Mouse (Mus musculus) midbrain, embryonic 16.5 days (tissue): ENCODE results near the gene Cdkal1. TPM values are rescaled to one million over a fixed set of nuclear protein-coding genes. Genes with fewer than 3 reads are reported as not detected.

Experiments
- ATAC-seq: fragments of 200-750 bp; cut with Nextera tagmentation; 2 replicates; pipeline ENCODE4 v1.8.0; 2017; ENCODE audit warnings: moderate TSS enrichment
- H3K27ac ChIP-seq: fragments of 300-500 bp; sonication (generic); 2 replicates; pipeline ENCODE4 v1.5.1; 2014; ENCODE audit warnings: mild to moderate bottlenecking, low read length, mixed read lengths
- H3K27me3 ChIP-seq: fragments of 300-500 bp; sonication (generic); 2 replicates; pipeline ENCODE4 v1.6.1; 2014; ENCODE audit warnings: low read depth, low read length, mixed read lengths; ENCODE audit not compliant: control insufficient read depth, insufficient read depth
- H3K36me3 ChIP-seq: fragments of 300-500 bp; sonication (generic); 2 replicates; pipeline ENCODE4 v1.6.1; 2014; ENCODE audit warnings: mild to moderate bottlenecking, low read length, moderate library complexity, mixed read lengths; ENCODE audit not compliant: control insufficient read depth, insufficient read depth
- H3K4me1 ChIP-seq: fragments of 300-500 bp; sonication (generic); 2 replicates; pipeline ENCODE4 v1.6.1; 2014; ENCODE audit warnings: mild to moderate bottlenecking, low read length, mixed read lengths; ENCODE audit not compliant: control insufficient read depth, insufficient read depth
- H3K4me2 ChIP-seq: fragments of 300-500 bp; sonication (generic); 2 replicates; pipeline ENCODE4 v1.6.1; 2014; ENCODE audit warnings: mild to moderate bottlenecking, low read length, mixed read lengths
- H3K4me3 ChIP-seq: fragments of 300-500 bp; sonication (generic); 2 replicates; pipeline ENCODE4 v1.5.1; 2014; ENCODE audit warnings: low read depth, mild to moderate bottlenecking, low read length, moderate library complexity, mixed read lengths
- H3K9ac ChIP-seq: fragments of 300-500 bp; sonication (generic); 2 replicates; pipeline ENCODE4 v1.6.1; 2014; ENCODE audit warnings: low read depth, low read length, mixed read lengths
- H3K9me3 ChIP-seq: fragments of 300-500 bp; sonication (generic); replicated peaks from 2 replicates; pipeline ENCODE4 v1.6.1; 2014; ENCODE audit warnings: mild to moderate bottlenecking, low read length, mixed read lengths; ENCODE audit not compliant: control insufficient read depth, poor library complexity, severe bottlenecking
- WGBS: fragments of 180-500 bp; shearing (Covaris S2); extraction: QIAGEN DNeasy Blood & Tissue Kit; methylation state at CpG from one replicate; pipeline ENCODE4 v1.1.7; 2014; 5-methylcytosine and 5-hydroxymethylcytosine counted together
- polyA plus RNA-seq: library from polyadenylated mRNA; unstranded; fragments of >200 nt; fragmentation: Nextera tagmentation; extraction: Ambion mirVana; gene quantifications from 2 replicates; pipeline ENCODE4 v1.2.1, GENCODE M21; 2015

The Cdkal1 gene
- polyA plus RNA-seq, 1 experiment from 2014 or later, result 21.4 TPM

DNA sequence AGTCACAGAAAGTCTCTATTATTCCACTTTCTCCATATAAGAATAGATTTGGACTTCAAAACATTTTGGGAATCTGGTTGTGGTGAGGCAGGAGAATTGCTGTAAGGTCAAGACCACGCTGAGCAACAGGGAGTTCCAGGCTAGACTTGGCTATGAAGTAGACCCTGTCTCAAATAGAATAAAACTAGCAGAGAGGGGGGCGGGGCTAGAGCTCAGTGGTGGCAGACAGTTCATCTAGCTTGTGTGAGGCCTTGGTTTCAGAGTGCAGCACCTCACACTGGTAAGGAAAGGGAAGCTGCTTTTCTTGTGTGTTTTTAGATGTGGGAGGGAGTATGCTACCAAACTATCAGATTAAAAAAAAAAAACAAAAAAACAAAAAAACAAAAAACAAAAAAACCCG, 694.0 kb downstream of the Cdkal1 start:
- H3K4me2 ChIP-seq, result no peak overlapping the region
- no peak overlapping the region for H3K9ac ChIP-seq
- ATAC-seq, result no peak
- no peaks in the 10 kb centered on the region for H3K27me3 ChIP-seq
- no peak overlapping the region for H3K27ac ChIP-seq
- no peaks in the 10 kb centered on the region for H3K4me1 ChIP-seq
- no peaks in the 10 kb centered on the region for H3K36me3 ChIP-seq
- 87% methylated on average over 3 of the region's 3 CpGs for WGBS
- H3K9me3 ChIP-seq, result no peaks in the 10 kb centered on the region
- H3K4me3 ChIP-seq, result no peak overlapping the region

DNA sequence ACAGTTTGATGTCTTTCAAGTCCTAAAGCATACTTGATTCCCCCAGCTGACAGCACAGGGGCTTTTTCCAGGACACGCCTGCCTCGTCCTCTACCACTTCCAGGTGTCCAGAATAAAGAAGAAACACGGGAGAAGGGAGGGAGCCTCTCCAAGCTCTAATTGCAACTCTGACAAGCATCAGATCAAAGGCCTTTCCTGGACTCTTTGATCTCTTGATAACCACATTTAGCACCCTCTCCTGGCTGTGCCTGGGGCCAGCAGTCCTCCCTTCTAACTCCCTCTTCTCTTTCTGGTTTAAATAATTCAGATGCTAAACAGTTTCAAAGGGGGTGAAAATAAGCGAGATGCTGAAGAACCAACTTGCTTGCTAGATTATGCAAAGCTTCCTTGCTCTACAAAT, 698.8 kb downstream of the Cdkal1 start:
- Histone ChIP-seq H3K27ac (no peak overlapping the region), H3K27me3 (no peaks in the 10 kb centered on the region), H3K4me1 (no peaks in the 10 kb centered on the region), H3K4me2 (no peak overlapping the region), H3K36me3 (no peaks in the 10 kb centered on the region), H3K4me3 (no peak overlapping the region), H3K9ac (no peak overlapping the region), H3K9me3 (no peaks in the 10 kb centered on the region)
- peak; percentile 39; the same call in 1 of the 2 replicates for ATAC-seq
- 22% methylated on average over 4 of the region's 4 CpGs for WGBS

DNA sequence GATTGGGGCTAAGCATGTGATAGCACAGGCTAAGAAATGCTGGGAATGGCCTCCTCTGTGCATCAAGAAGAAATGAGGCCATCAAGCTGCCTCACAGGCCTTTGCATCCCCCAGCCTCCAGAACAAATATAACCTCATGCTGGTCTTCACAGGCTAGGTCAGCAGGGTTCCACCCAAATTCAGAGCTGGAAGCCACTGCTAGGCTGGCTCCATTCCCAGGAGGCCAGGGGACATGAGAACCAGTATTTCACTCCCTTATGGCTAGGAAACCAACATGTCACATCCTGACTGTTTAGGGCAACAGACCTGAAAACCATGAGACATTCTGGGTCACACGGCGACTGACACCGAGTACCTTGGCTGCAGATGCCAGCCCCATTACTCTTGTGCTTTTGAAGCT, 700.2 kb downstream of the Cdkal1 start:
- no peak for ATAC-seq
- H3K27ac ChIP-seq, result no peak overlapping the region
- no peak overlapping the region for H3K4me2 ChIP-seq
- H3K4me3 ChIP-seq, result no peak overlapping the region
- H3K9me3 ChIP-seq, result no peaks in the 10 kb centered on the region
- H3K36me3 ChIP-seq, result no peaks in the 10 kb centered on the region
- no peaks in the 10 kb centered on the region for H3K27me3 ChIP-seq
- WGBS, result 79% methylated on average over 3 of the region's 3 CpGs
- H3K4me1 ChIP-seq, result no peaks in the 10 kb centered on the region
- no peak overlapping the region for H3K9ac ChIP-seq

DNA sequence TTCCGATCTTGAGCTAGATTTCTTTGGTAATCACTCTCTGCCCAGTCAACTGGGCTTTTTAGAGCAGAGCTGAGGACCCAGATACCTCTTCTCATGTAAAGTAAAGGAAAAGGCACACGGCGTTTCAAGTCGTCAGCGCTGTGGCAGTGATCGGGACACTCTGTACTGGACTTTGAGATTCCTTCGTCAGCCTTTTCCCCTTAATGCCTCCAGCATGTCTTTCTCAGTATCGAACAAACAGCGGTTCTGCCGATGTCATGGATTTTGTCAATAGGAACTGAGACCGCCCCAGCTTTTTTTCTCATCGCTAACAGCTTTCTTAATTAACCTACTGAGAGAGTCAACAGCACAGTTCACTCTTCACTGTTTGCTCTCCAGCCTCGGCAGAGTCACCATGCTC, 705.4 kb downstream of the Cdkal1 start:
- Histone ChIP-seq H3K9me3 (no peaks in the 10 kb centered on the region), H3K27me3 (no peaks in the 10 kb centered on the region), H3K27ac (no peak overlapping the region), H3K36me3 (no peaks in the 10 kb centered on the region), H3K4me2 (no peak overlapping the region), H3K4me3 (no peak overlapping the region), H3K9ac (no peak overlapping the region), H3K4me1 (no peaks in the 10 kb centered on the region)
- 80% methylated on average over 13 of the region's 13 CpGs for WGBS
- no peak for ATAC-seq

DNA sequence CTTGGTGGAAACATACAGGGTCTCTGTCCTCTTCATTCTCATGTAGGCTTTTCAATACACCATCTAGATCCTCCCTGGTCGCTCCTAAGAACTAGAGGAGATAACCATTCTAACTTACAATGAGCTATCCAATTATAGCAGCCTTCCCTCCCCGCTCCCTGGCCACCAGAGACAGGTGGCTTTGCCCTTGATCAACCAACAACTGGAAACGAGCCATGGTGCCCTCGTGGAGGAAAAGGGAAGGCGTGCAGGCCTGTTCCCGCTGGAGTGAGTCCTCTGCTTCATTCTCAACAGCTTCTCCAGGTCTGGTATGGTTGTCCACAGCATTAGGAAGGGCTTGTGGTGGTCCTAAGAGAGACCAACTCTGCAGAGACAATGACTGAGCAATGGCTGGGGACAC, 706.1 kb downstream of the Cdkal1 start:
- H3K27me3 ChIP-seq, result no peaks in the 10 kb centered on the region
- H3K9ac ChIP-seq, result no peak overlapping the region
- WGBS, result 84% methylated on average over 6 of the region's 6 CpGs
- H3K27ac ChIP-seq, result no peak overlapping the region
- H3K9me3 ChIP-seq, result no peaks in the 10 kb centered on the region
- H3K4me1 ChIP-seq, result no peaks in the 10 kb centered on the region
- no peaks in the 10 kb centered on the region for H3K36me3 ChIP-seq
- no peak overlapping the region for H3K4me2 ChIP-seq
- ATAC-seq, result no peak
- H3K4me3 ChIP-seq, result no peak overlapping the region

DNA sequence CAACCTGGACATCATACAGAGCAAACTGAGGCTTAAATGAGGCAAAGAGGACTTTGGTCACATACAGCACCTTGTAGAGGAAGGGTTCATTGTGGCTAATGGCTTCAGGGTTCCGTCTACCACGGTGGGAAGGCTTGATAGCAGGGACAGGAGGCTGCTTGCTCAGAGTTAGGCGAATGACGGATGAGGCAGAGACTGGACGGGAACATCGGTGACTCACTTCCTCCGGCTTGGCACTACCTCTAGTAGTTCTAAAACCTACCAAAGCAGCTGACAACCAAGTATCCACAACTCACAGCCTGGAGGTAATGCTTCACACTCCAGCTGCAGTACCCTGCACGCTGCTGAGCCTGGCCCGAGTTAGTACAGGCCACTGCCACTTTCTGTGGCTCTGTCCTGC, 706.9 kb downstream of the Cdkal1 start:
- Histone ChIP-seq H3K36me3 (no peaks in the 10 kb centered on the region), H3K27ac (no peak overlapping the region), H3K4me1 (no peaks in the 10 kb centered on the region), H3K9me3 (no peaks in the 10 kb centered on the region), H3K27me3 (no peaks in the 10 kb centered on the region), H3K9ac (no peak overlapping the region), H3K4me3 (no peak overlapping the region), H3K4me2 (no peak overlapping the region)
- 93% methylated on average over 9 of the region's 9 CpGs for WGBS
- ATAC-seq, result no peak

Other genes starting within 250 kb of the Cdkal1 start
- gene E2f3, start 130.4 kb upstream of the Cdkal1 start, polyA plus RNA-seq, result 4.0 and 4.4 TPM in 2 replicates